Mouse (Mus musculus) megakaryocyte-erythroid progenitor cell, adult 5-6 weeks (primary cell): ENCODE data around the gene Atmin. TPM values are rescaled to one million over a fixed set of nuclear protein-coding genes. Genes with fewer than 3 reads are reported as not detected.

Experiments
- total RNA-seq, 2 experiments: library from RNA; stranded (forward) in 1 of 2; stranded (reverse) in 1 of 2; fragments of 200-1000, 215-1000 nt in 1 of 2; fragments of >200 nt in 1 of 2; fragmentation: Nextera tagmentation in 1 of 2; gene quantifications; 2 replicates each; pipeline ENCODE4 v1.2.3; 2014 to 2017

The Atmin gene
- total RNA-seq, 2 experiments from 2014 or later = 18.4 to 19.7 TPM

Other genes starting within 250 kb of the Atmin start
- gene Cdyl2, start 210.4 kb upstream of the Atmin start, total RNA-seq (2014; fragmentation: Nextera tagmentation) = 2.4 and 4.0 TPM in 2 replicates
- 3.6 and 4.4 TPM in 2 replicates for gene Cdyl2, start 210.4 kb upstream of the Atmin start, total RNA-seq (2017)
- gene Cmc2, start 21.9 kb upstream of the Atmin start, total RNA-seq (2014; fragmentation: Nextera tagmentation) = 45.4 and 48.0 TPM in 2 replicates
- gene Cmc2, start 21.9 kb upstream of the Atmin start, total RNA-seq (2017) = 51.6 and 53.3 TPM in 2 replicates
- gene Cenpn, start 21.7 kb upstream of the Atmin start, total RNA-seq (2014; fragmentation: Nextera tagmentation) = 48.4 and 59.1 TPM in 2 replicates
- gene Cenpn, start 21.7 kb upstream of the Atmin start, total RNA-seq (2017) = 44.1 and 44.8 TPM in 2 replicates
- 0.64 TPM in 1 of 2 replicates, not detected in the other for gene 1700030J22Rik, start 35.6 kb downstream of the Atmin start, total RNA-seq (2014; fragmentation: Nextera tagmentation)
- gene 1700030J22Rik, start 35.6 kb downstream of the Atmin start, total RNA-seq (2017) = 0.38 TPM in 1 of 2 replicates, not detected in the other
- 71.7 and 72.1 TPM in 2 replicates for gene Gcsh, start 50.1 kb downstream of the Atmin start, total RNA-seq (2014; fragmentation: Nextera tagmentation)
- gene Gcsh, start 50.1 kb downstream of the Atmin start, total RNA-seq (2017) = 80.8 and 95.0 TPM in 2 replicates
- 0.42 TPM in 1 of 2 replicates, not detected in the other for gene Pkd1l2, start 139.1 kb downstream of the Atmin start, total RNA-seq (2014; fragmentation: Nextera tagmentation)
- gene Pkd1l2, start 139.1 kb downstream of the Atmin start, total RNA-seq (2017) = not detected in 2 replicates
- gene Bco1, start 152.5 kb downstream of the Atmin start, total RNA-seq (2014; fragmentation: Nextera tagmentation) = 1.8 TPM in 1 of 2 replicates, not detected in the other
- 0.08 and 0.09 TPM in 2 replicates for gene Bco1, start 152.5 kb downstream of the Atmin start, total RNA-seq (2017)
- 9.9 and 14.3 TPM in 2 replicates for gene Gan, start 214.7 kb downstream of the Atmin start, total RNA-seq (2014; fragmentation: Nextera tagmentation)
- gene Gan, start 214.7 kb downstream of the Atmin start, total RNA-seq (2017) = 4.4 and 6.6 TPM in 2 replicates